Mouse (Mus musculus) spleen, embryonic (tissue): Measurements from ENCODE around the gene Slc16a14.
"Not testable (repeated sequence)": the region's sequence is repeated elsewhere in the genome, so short reads cannot be mapped to it uniquely, and the experiment has no call there.

Source experiments
- CTCF ChIA-PET: fragments of 350-600 bp; sonication (Branson Sonifier 250); formaldehyde crosslinking; loops from one replicate; lab custom pipeline; 2022; lab: Charles Lee

Slc16a14 gene

DNA sequence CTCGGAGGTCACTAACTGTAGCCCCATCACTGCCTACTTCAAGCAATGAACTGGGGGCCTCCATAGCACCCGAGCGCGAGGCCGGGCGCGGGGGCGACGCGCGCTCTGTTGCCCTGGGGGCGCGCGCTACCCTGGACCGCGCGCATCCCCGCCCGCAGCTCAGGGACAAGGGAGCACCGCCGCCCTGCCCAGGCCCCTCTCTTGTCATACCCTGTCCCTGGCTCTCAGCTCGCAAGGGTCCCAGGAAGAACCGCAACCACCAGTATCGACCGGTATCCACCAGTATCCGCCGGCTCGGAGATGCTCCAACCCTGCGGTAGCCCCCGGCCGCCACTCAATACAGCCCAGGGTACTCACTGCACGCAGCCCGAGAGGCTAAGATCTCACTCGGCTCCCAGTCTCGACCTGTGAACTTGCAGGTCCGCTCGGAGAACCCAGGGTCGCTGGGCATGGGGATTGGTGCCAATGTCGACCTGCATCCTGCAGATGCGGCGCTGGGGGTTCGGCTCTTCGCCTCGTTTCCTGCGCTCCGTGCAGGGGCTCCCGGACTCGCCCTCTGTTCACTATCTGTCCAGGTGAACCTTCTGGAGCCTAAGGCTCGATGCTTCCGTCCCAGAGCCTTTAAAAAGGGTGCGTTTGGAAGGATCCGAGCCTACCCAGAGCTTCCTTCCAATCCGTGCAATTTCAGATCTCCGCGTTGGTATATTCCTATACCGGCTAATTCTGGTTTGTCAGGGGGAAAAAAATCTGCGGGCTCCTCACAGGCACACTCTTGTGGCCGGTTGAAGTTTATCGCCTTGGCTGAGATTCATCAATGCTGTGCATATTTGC, at the start of gene Slc16a14:
Gene Slc16a14, minus strand, starts transcription at position 632 of the 831 bp plus-strand sequence.
- CTCF ChIA-PET, result no interaction called here

DNA sequence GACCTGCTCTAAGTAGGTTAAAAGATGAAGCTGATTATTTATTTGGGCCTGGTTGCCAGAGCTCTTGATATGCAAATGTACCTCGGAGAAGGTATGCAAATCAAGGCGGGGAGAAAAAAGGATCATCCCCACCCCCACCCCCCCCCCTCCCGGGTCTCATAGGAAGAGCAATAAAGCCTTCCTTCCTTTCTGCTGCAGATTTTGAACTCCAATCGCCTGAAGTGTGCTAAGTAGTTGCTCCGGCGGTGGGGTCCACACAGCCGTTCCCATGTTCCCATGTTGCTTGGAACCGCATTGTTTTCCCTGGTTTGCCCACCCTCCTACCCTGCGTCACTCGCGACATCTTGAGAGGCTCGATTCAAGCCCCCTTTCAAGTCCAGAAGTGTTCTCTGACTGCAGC, 26.8 kb upstream of the Slc16a14 start:
- CTCF ChIA-PET, result not testable (repeated sequence)

DNA sequence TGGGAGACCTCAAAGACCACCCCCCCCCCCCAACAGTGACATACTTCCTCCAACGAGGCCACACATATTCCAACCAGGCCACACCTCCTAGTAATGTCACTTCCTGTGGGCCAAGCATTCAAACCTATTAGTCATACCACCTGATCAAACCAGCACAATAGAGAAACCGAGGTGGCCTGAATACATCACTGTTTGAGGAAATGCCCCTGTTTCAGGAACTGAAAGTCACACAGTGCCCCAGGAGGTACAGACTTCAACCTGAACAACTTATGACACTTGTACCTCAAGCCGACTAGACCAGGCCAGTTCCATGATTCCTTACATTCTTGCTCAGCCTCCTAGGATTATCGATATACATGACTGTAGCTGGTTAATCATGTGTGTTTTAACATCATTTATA, 22.8 kb upstream of the Slc16a14 start:
- CTCF ChIA-PET, result not testable (repeated sequence)

DNA sequence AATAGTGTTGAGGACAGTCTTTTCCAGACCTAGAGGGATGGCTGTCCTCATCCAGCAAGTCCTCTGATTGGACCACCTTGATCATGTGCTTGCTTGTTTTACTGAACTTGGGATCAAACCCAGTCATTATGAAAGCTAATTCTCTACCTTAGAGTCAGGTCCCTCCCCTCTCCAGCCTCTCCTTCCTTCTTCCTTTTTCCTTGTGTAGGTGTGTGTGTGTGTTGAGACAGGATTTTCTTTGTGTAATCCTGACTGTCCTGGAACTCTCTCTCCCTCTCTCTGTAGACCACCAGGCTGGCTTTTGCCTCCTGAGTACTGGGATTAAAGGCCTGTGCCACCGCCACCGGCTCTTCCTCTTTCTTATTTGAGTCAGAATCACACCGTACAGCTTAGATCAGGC, 21.8 kb upstream of the Slc16a14 start:
- CTCF ChIA-PET, result not testable (repeated sequence)

DNA sequence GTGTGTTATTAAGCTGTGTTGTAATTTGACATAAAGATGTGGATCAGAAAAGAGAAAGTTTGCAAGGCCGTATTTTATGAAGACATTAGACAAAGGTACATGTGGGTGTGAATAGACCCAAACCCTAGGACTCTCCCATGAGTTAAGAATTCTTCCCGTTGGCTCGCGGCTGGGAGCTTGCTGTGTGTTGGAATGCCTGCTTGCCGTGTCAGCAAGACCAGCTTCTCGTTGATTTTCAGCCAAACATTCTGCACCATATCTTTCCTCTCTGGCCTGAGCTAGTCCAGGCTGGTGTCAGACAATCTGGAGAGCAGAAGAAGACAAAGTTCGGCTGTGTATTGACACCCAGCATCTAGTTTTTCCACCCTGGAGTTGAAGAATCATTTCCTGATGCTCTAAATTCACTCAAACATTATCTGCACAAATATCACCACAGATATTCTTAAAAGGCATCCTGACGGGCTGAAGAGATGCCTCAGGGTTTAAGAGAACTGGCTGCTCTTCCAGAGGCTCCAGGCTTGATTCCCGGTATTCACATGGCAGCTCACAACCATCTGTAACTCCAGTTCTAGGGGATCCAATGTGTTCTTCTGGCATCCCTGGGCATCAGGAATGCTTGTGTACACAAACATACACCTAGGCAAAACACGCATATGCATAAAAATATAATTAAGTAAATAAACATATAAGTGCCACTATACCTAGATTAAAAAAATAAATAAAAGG, 17.7 kb upstream of the Slc16a14 start:
- CTCF ChIA-PET, result no interaction called here

DNA sequence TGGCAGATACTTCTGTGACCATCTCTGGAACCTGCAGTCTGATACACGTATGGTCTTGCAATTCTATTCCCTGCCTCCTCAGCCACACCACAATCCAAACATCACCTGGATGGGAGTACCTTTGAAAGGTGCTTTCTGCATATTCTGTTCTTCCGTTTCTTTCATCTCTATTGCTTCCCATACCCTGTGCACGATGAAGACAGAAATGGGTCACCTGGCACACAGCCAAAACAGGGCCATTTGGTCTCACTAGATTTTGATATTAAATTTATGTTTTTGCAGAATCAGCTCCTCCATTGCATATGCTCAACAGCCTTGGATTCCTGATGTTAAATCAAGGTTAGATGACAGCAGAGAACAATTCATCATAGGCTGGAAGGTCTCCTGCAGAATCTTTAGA, 16.6 kb upstream of the Slc16a14 start:
- CTCF ChIA-PET, result no interaction called here

DNA sequence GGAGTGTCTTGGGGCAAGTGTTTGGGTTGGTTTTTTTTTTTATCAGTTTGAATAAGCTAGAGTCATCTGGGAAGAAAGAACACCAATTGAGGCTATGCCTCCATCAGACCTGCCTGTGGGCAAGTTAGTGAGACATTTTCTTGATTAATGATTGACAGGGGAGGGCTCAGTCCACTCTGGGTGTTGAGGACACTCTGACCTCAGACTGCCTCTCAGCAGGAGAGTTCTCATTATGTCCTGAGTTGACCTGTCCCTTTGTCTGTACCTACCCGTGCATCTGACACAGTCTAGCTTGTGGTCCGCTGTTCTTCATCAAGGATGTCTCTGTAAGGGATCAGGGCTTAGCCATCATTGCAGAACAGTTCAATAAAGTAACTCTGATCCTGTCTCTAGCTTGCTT, 12.5 kb upstream of the Slc16a14 start:
- CTCF ChIA-PET, result no interaction called here

DNA sequence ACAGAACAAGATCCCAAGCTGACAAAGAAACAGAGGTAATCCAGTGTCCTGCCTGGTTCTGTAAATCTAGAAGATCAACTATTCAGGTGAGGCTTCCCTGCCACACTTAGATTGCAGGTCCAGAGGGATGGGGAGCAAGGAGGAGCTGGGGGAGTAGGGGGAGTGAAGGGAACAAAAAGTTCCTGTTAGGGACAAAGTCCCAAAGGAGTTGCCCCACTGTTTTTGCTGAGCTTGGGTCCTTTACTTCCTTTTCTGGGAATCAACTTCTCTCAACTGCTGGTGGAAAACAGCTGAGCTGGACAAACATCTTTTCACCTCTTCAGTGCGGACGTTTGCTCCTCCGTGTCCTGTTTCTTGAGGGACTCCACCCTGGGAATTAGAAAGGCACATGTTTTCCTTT, 11.0 kb upstream of the Slc16a14 start:
- CTCF ChIA-PET, result no interaction called here

DNA sequence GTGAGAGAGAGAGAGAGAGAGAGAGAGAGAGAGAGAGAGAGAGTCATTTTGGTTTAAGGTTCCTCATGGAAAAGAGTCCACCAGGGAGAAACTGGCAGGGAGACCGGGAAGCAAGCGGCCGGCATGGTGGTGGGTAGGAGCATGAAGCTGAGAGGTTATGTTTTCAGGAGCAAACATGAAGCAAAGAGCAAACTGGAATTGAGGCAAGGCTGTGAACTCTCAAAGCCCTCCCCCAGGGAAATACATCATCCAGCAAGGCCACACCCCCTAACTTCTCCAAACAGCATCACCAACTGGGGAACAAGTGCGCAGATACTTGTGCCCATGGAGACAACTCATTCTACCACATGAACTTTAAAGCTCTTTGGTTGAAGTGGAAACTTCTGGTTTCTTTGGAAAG, 8.6 kb upstream of the Slc16a14 start:
- CTCF ChIA-PET, result no interaction called here

DNA sequence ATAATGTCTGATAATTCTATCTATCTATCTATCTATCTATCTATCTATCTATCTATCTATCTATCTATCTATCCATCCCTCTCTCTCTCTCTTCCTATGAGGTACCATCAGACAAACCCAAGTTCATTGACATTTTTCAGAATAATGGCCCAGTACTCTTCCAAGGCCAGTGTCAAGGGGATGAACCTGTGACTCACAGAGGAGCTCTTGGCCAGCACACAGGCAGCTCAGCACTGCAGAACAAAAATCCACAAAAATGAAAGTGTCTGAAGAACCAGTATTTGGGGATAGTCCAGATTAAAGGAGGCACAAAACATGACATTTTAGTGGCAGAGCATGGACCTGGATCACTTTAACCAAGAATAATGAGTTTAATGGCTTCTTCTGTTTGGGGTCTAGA, 7.7 kb upstream of the Slc16a14 start:
- CTCF ChIA-PET, result no interaction called here

DNA sequence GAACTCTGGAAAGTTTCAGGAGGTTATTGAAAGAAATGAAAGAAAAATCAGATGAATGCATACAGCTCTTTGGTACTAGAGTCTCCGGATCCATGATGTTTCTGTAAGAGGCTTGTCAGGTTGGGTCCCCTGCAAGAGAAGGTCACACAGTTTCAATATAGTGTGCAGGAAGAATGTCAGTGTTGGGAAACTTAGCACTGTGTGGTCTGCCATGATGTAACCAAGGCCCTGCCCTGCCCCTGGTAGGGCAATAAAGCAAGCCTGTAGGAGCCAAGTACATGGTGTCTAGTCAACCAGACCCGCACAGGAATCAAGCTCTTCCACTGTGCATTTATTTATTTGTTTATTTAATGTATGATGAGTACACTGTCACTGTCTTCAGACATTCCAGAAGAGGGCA, 5.4 kb upstream of the Slc16a14 start:
- CTCF ChIA-PET, result no interaction called here

DNA sequence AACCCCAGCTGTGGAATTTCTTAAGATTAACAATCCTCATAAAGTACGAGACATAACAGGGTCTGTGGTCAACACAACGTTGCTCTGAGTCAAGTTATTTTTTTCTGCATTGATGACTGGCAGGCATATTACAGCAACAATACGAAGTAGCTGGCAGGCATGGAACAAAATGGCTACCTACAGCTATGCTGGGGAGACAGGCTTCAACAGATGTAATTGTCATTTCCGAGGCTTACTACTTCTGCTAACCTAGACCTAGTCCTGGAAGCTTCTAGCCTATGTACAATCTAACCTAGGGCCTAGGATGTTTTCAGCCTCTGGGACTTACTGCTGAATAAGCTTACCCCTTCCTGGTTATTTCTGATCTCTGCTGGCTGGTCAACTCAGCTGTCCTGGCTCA, 4.5 kb upstream of the Slc16a14 start:
- CTCF ChIA-PET, result no interaction called here

DNA sequence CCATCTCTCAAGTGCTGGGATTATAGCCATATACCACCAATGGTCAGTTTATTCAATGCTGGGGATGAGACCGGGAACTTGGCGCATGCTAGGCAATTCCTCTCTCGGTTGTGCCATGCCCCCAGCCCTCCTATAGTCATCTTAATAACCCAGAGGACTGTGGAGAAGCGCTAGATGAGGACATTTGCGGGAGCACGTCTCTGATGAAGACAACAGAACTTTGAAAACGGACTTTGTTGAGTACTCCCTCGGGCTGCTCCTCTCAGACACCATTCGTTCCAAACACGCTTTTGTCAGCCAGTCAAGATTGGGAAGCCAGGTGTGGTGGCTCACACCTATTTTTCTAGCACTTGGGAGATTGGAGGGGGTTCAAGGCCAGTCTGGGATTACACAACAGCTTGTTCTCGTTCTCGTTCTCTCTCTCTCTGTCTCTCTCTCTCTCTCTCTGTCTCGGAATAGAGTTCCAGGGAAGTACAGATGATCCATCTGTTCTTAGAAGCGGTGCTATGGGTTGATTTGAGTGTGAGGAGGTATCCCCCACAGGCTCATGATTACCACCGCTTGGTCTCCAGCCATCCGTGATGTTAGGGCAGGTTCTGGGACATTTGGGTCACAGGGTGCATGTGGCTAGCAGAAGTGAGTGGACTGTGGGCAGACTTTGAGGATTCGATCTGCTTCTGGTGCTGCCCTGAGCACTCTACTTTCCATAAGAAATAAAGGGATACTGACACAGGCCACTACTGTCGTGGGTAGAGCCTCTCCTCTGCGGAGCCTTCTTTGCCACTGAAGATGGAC, 2.0 kb upstream of the Slc16a14 start:
- CTCF ChIA-PET, result no interaction called here

DNA sequence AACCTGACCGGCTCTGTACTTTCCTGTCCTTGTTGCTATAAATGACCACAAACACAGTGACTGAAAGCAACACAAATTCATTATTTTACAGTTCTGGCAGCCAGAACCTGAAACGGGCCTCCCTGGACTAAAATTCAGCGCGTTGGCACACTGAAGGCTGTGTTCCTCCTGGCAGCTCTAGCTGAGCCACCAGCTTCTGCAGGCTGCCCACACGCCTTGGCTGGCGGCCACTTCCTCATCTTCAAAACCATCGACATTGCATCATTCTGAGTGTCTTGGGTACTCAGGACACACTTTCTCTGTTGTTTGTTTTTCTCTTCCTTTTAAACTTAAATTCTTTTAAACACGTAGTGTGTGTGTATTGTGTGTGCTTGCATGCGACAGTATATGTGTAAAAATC, 734 bp upstream of the Slc16a14 start:
- CTCF ChIA-PET, result no interaction called here

DNA sequence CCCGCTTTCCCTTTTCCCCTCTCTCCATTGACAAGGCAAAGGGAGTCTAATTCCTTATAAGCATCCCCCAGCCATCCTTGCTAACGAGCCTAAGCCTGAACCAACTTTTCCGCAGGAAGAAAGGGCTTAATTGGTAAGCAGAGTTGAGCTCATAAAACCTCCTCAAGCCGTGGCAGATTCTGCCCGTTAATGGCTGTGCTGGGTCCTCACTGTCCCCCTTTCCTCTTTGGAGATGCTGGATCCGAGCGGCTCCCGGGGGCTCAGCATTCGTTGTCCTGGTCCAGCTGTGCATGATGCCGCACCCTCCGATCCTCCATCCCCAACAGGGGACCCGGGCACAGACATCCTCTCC, 807 bp downstream of the Slc16a14 start:
- CTCF ChIA-PET, result no interaction called here

DNA sequence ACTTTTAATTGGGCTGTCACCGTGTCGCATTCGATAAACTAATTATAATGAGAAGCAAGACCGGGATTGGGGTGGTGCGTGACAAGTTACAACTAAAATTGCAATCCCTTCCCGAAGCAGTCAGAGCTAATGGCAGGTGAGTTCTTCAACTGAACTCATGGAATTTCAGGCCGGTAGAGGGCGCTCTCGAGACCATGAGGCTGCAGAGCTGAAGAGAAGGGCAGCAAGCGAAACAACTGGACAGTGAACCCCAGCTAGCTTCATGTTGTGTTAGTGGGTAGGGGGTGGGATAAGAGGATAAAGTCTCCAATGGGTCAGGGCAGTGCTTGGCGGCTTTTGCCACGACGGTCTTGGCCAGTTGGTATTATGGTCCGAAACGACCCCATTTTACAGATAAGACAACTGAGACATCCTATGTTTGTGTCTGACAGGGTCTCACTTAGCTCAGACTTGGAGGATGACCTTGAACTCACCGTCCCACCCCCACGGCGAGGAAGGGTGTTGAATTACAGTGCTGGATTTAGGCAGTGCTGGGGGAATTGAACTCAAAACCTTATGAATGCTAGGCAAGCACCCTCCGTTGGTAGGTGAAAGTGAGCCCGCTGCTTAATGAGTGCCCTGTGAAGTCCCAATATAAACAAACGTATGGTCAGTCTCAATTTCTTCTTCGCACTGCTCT, 1.3 kb downstream of the Slc16a14 start:
- CTCF ChIA-PET, result no interaction called here

DNA sequence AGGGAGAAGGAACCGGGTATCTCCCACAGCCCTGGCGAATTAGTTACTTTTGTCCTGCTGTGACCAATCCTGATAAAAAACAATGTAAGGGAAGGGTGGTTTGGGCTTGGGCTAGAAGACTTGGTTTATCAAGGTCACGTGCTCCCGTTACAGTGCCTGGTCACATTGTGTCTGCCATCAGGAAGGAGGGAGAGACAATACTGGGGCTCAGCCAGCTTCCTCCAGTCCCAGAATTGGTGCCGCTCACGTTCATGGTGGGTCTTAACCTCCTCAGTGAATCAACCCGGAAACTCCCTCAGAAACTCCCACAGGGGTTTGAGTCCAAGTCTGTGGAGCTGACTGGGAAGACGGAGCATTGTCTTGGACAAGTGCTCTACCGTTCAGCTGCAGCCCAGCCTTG, 9.3 kb downstream of the Slc16a14 start:
- CTCF ChIA-PET, result no interaction called here

DNA sequence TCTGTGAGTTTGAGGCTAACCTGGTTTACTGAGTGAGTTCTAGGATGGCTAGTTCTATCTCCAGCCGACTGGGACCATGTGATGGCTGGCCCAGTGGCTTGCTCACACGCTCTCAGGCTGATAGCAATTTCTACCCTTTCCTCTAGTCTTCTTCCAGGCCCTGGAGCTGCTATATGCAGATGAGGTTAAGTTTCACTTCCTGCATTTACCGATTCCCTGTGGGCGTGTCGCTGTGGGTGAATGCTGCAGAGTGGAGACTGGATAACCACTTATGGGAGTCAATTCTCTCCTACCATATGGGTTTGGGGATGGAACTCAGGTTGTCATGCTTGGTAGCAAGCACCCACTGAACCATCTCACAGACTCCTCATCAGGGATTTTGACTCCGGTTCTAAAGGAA, 10.8 kb downstream of the Slc16a14 start:
- CTCF ChIA-PET, result no interaction called here

DNA sequence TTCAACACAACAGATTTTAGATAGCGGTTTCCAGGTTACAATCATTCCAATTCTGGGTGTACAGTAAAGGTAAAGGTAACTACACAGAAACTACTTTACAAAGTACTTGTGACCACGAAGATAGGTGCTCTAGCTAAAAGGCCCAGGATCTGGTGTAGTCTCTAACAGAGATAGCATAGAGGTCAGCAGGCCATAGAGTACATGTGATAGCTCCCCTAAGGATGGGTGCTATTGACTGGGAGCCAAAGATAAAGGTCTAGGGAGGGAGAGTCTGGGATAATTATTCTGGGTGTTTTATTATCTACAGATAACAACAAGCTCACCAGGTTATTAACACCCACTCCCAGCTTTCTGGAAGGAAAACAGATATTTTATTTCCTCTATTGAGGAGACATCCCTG, 11.5 kb downstream of the Slc16a14 start:
- CTCF ChIA-PET, result no interaction called here

DNA sequence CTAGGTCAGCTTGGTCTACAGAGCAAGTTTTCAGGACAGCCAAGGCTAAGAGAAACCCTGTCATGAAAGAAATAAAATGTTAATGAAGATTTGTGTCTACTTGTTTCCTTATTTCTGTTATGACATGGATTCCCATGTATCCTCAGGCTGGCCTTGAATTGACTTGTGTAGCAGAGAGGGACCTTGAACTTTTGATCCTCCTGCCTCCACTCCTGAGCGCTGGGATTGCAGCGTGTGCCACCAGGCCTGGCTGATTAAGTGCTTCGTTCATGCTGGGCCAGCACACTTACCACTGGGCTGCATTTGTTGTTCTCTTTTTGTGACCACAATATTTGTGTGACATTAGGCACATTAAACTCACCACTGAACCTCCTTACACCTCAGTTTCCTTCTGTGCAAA, 16.1 kb downstream of the Slc16a14 start:
- CTCF ChIA-PET, result no interaction called here

DNA sequence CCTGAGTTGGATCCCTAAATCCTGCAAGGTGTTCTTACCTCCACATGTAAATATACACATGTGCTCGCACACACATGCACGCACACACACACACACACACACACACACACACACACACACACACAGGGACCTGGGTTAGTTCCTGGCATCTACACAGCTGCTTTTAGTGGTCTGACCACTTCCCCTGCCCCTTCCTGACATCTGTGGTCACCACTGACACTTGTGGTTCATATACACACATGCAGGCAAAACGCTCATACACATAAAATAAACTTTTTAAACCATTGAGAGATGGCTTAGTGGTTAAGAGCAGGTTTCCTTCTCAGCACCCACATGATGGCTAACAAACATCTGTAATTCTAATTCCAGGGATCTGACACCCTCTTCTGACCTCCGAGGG, 19.9 kb downstream of the Slc16a14 start:
- CTCF ChIA-PET, result no interaction called here

DNA sequence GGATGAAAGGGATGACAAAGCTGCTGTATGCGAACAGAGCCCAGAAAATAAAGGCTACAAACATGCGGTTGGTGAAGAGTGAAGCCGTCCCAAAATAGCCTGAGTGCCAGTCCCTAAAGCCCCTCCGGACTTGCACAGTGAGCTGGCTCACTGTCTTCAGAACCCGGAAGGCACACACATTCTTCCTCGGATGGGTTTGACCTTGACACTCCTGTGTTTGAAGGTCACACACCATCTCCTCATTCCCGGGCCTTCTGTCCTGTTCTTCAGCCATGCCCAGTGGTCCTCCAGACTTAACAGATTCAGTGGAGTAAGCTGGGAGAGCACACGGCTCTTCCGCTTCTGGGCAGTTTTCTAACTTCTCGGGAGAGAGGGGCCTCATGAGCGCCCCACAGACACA, 22.4 kb downstream of the Slc16a14 start:
- CTCF ChIA-PET, result no interaction called here
